Mouse (Mus musculus): ENCODE data around the gene Psen2.

DNA sequence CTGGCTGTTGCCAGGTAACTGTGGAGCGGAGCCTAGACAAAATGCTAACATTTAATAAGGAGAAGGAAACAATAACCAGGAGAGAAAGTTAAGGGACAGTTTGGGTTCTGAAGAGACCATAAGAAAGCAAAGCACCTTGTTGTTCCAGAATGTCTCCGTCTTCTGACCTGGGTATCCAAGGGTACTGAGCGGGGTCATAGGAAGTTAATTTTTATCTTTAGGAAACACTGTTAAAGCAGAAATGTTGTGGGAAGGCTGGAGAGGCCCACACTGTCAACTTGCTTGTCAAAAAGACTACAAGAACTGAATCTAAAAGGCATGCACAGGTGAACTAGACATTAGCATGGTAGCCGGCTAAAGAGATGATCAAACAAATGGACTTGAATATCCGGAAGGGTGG lies 50.3 kb downstream of the Psen2 start:
- no peak for TF ChIP-seq CTCF (IDR thresholded peaks at IDR 0.05; ENCODE audit: low read depth, low read length)
- no peak for TF ChIP-seq POLR2AphosphoS5 (IDR thresholded peaks at IDR 0.05; ENCODE audit: insufficient replicate concordance, low read depth, low read length)
- no peak for TF ChIP-seq GATA1 (IDR thresholded peaks at IDR 0.05; ENCODE audit: borderline replicate concordance, low read length)
- no peak for TF ChIP-seq TAL1 (conservative IDR thresholded peaks at IDR 0.05; ENCODE audit: low read depth, low read length)
- no peak for TF ChIP-seq GATA2 (IDR thresholded peaks at IDR 0.05; ENCODE audit: borderline replicate concordance, low read depth, low read length)

Data from G1E (cell line).